Mouse (Mus musculus): ENCODE results near the gene Klk15. TPM values are rescaled to one million over a fixed set of nuclear protein-coding genes. Genes with fewer than 3 reads are reported as not detected.

Gene Klk15
- polyA plus RNA-seq (2014; fragmentation: Illumina TruSeq; extraction: RNeasy Lipid Tissue Mini Kit (QIAGEN cat#74804); ENCODE audit: low read depth, low replicate concordance) = not detected

DNA sequence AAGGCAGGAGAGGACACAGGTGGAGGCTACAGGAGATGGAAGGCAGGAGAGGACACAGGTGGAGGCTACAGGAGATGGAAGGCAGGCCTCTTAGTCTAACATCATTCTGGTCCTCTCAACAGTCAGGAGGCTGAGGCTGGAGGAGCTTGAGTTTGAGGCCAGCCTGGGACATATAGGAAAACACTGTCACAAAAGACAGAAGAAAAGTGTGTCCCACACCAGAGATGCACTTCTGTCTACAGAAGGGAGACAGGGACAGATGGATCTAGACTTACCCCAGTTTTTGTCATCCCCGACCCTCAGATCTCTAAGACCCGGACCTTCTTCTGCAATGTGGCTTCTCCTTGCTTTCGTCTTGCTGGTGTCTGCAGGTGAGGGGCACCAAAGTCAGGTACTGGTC lies at the start of gene Klk15:
Klk15 (plus strand) TSS at position 301 of the 400 bp plus-strand sequence.

DNA sequence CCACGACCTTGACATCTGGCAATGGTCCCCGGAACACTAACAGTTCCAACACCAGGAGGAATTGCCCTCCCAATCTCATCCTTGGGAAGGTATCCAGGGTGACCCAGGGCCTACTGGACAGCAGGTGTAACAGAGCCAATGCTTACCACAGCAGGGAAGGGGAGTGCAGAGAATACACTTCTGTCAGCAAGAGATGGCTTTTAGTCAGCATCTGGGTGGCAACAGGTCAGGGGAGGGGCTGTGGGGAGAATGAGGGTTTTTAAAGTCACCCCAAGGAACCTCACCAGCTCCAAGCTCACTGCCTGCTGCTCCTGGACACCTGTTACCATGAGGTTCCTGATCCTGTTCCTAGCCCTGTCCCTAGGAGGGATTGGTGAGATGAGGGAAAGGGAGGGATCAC lies 16.8 kb downstream of the Klk15 start, which contains the start of gene Klk1b8:
Klk1b8 (plus strand) TSS at position 301 of the 400 bp plus-strand sequence.

DNA sequence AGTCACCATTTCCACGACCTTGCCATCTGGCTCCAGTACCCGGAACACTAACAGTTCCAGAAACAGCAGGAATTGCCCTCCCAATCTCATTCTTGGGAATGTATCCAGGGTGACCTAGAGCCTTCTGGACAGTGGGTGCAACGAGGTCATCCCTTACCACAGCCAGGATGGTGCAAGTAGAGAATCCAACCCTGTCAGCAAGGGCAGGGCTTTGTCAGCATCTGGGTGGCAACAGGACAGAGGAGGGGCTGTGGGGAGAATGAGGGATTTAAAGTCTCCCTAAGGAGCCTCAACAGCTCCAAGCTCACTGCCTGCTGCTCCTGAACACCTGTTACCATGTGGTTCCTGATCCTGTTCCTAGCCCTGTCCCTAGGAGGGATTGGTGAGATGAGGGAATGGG lies 32.9 kb downstream of the Klk15 start, which contains the start of gene Klk1b1:
Klk1b1 (plus strand) TSS at position 301 of the 400 bp plus-strand sequence.

DNA sequence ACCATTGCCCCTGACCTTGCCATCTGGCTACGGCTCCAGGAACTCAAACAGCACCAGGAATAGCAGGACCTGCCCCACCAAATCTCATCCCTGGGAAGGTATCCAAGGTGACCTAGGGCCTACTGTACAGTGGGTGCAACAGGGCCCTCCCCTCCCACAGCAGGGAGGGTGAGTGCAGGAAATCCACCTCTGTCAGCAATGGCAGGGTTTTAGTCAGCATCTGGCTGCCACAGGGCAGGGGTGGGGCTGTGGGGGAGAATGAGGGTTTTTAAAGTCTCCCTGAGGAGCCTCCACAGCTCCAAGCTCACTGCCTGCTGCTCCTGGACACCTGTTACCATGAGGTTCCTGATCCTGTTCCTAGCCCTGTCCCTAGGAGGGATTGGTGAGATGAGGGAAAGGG lies 42.2 kb downstream of the Klk15 start, which contains the start of gene Klk1b9:
Klk1b9 (plus strand) TSS at position 301 of the 400 bp plus-strand sequence.

Other genes starting within 250 kb of the Klk15 start
- not detected for gene Klk14, start 243.3 kb upstream of the Klk15 start, polyA plus RNA-seq (2014; fragmentation: Illumina TruSeq; extraction: RNeasy Lipid Tissue Mini Kit (QIAGEN cat#74804); ENCODE audit: low read depth, low replicate concordance)
- gene Klk13, start 221.2 kb upstream of the Klk15 start, polyA plus RNA-seq (2014; fragmentation: Illumina TruSeq; extraction: RNeasy Lipid Tissue Mini Kit (QIAGEN cat#74804); ENCODE audit: low read depth, low replicate concordance) = not detected
- not detected for gene Klk12, start 164.8 kb upstream of the Klk15 start, polyA plus RNA-seq (2014; fragmentation: Illumina TruSeq; extraction: RNeasy Lipid Tissue Mini Kit (QIAGEN cat#74804); ENCODE audit: low read depth, low replicate concordance)
- gene Klk11, start 159.1 kb upstream of the Klk15 start, polyA plus RNA-seq (2014; fragmentation: Illumina TruSeq; extraction: RNeasy Lipid Tissue Mini Kit (QIAGEN cat#74804); ENCODE audit: low read depth, low replicate concordance) = not detected
- not detected for gene Klk10, start 152.7 kb upstream of the Klk15 start, polyA plus RNA-seq (2014; fragmentation: Illumina TruSeq; extraction: RNeasy Lipid Tissue Mini Kit (QIAGEN cat#74804); ENCODE audit: low read depth, low replicate concordance)
- gene Klk9, start 141.8 kb upstream of the Klk15 start, polyA plus RNA-seq (2014; fragmentation: Illumina TruSeq; extraction: RNeasy Lipid Tissue Mini Kit (QIAGEN cat#74804); ENCODE audit: low read depth, low replicate concordance) = not detected
- gene Klk8, start 136.2 kb upstream of the Klk15 start, polyA plus RNA-seq (2014; fragmentation: Illumina TruSeq; extraction: RNeasy Lipid Tissue Mini Kit (QIAGEN cat#74804); ENCODE audit: low read depth, low replicate concordance) = not detected
- gene Klk7, start 122.4 kb upstream of the Klk15 start, polyA plus RNA-seq (2014; fragmentation: Illumina TruSeq; extraction: RNeasy Lipid Tissue Mini Kit (QIAGEN cat#74804); ENCODE audit: low read depth, low replicate concordance) = not detected
- not detected for gene Klk6, start 109.2 kb upstream of the Klk15 start, polyA plus RNA-seq (2014; fragmentation: Illumina TruSeq; extraction: RNeasy Lipid Tissue Mini Kit (QIAGEN cat#74804); ENCODE audit: low read depth, low replicate concordance)
- not detected for gene Klk5, start 91.8 kb upstream of the Klk15 start, polyA plus RNA-seq (2014; fragmentation: Illumina TruSeq; extraction: RNeasy Lipid Tissue Mini Kit (QIAGEN cat#74804); ENCODE audit: low read depth, low replicate concordance)
- not detected for gene Klk4, start 52.6 kb upstream of the Klk15 start, polyA plus RNA-seq (2014; fragmentation: Illumina TruSeq; extraction: RNeasy Lipid Tissue Mini Kit (QIAGEN cat#74804); ENCODE audit: low read depth, low replicate concordance)
- not detected for gene Klk1b8, start 16.9 kb downstream of the Klk15 start, polyA plus RNA-seq (2014; fragmentation: Illumina TruSeq; extraction: RNeasy Lipid Tissue Mini Kit (QIAGEN cat#74804); ENCODE audit: low read depth, low replicate concordance)
- gene Klk1b1, start 33.0 kb downstream of the Klk15 start, polyA plus RNA-seq (2014; fragmentation: Illumina TruSeq; extraction: RNeasy Lipid Tissue Mini Kit (QIAGEN cat#74804); ENCODE audit: low read depth, low replicate concordance) = not detected
- gene Klk1b9, start 42.3 kb downstream of the Klk15 start, polyA plus RNA-seq (2014; fragmentation: Illumina TruSeq; extraction: RNeasy Lipid Tissue Mini Kit (QIAGEN cat#74804); ENCODE audit: low read depth, low replicate concordance) = not detected
- not detected for gene Klk1b11, start 62.1 kb downstream of the Klk15 start, polyA plus RNA-seq (2014; fragmentation: Illumina TruSeq; extraction: RNeasy Lipid Tissue Mini Kit (QIAGEN cat#74804); ENCODE audit: low read depth, low replicate concordance)
- not detected for gene Klk1b26, start 78.4 kb downstream of the Klk15 start, polyA plus RNA-seq (2014; fragmentation: Illumina TruSeq; extraction: RNeasy Lipid Tissue Mini Kit (QIAGEN cat#74804); ENCODE audit: low read depth, low replicate concordance)
- gene Klk1b27, start 118.5 kb downstream of the Klk15 start, polyA plus RNA-seq (2014; fragmentation: Illumina TruSeq; extraction: RNeasy Lipid Tissue Mini Kit (QIAGEN cat#74804); ENCODE audit: low read depth, low replicate concordance) = not detected
- not detected for gene Klk1b21, start 168.6 kb downstream of the Klk15 start, polyA plus RNA-seq (2014; fragmentation: Illumina TruSeq; extraction: RNeasy Lipid Tissue Mini Kit (QIAGEN cat#74804); ENCODE audit: low read depth, low replicate concordance)
- not detected for gene Klk1b22, start 178.9 kb downstream of the Klk15 start, polyA plus RNA-seq (2014; fragmentation: Illumina TruSeq; extraction: RNeasy Lipid Tissue Mini Kit (QIAGEN cat#74804); ENCODE audit: low read depth, low replicate concordance)
- not detected for gene Klk1b16, start 203.0 kb downstream of the Klk15 start, polyA plus RNA-seq (2014; fragmentation: Illumina TruSeq; extraction: RNeasy Lipid Tissue Mini Kit (QIAGEN cat#74804); ENCODE audit: low read depth, low replicate concordance)